Comparison of ENCODE assay signal across 8 mouse cellular contexts in genomic region chr2:136148999-136149398, GRCm38 (mm10).
DNase-seq lines count a peak whose midpoint lies in the region; ATAC-seq and TF ChIP-seq lines count a peak whose summit lies in the region.

No protein-coding gene starts in this region.

- no peaks in the 10 kb centered on the region for H3K36me3 ChIP-seq in CH12.LX (replicated peaks in 1 of 2; ENCODE audit: control insufficient read depth in 1 of 2, insufficient read depth in 1 of 2, low read length in 1 of 2)
- no peaks in the 10 kb centered on the region; the same call in 1 of the 2 replicates for H3K36me3 ChIP-seq in forebrain, embryonic 11.5 days (ENCODE audit: control insufficient read depth, insufficient read depth, low read length)
- no peaks in the 10 kb centered on the region for H3K36me3 ChIP-seq in liver, postnatal 0 days (replicated peaks; ENCODE audit: insufficient read depth, low read length)
- no peaks in the 10 kb centered on the region for H3K36me3 ChIP-seq in neural tube, embryonic 15.5 days
- H3K36me3 ChIP-seq in thymus, adult 2 months (ENCODE audit: control insufficient read depth, insufficient read depth, low read length) = no peaks in the 10 kb centered on the region

- no peak overlapping the region for H3K4me3 ChIP-seq in CH12.LX (replicated peaks in 1 of 3; ENCODE audit: low read depth in 2 of 3, low read length in 2 of 3, poor library complexity in 1 of 3)
- no peak overlapping the region for H3K4me3 ChIP-seq in forebrain, embryonic 11.5 days (ENCODE audit: low read depth, low read length)
- H3K4me3 ChIP-seq in liver, postnatal 0 days (ENCODE audit: low read depth, low read length) = no peak overlapping the region
- no peak overlapping the region for H3K4me3 ChIP-seq in neural tube, embryonic 15.5 days (replicated peaks)
- H3K4me3 ChIP-seq in thymus, adult 2 months (ENCODE audit: control insufficient read depth, insufficient read depth, low read length) = no peak overlapping the region

- peak; percentile 62 for TF ChIP-seq RAD21 in CH12.LX (IDR thresholded peaks at IDR 0.05; ENCODE audit: low read depth, low read length)

- no peak for TF ChIP-seq EP300 in CH12.LX (IDR thresholded peaks at IDR 0.05; ENCODE audit: low read length)
- TF ChIP-seq EP300 in liver, postnatal 0 days (IDR thresholded peaks at IDR 0.05; ENCODE audit: low read depth) = no peak

- intact Hi-C loops in heart, postnatal 10 days (cut with DNase I) = loop anchor here (1.0 to 10.0 kb wide), 5 partner anchors 300 to 1793 kb away; partner anchors contain the start of genes AL731706.2 and Snap25

- 7% methylated on average over 6 of the region's 6 CpGs for WGBS in forebrain, embryonic 11.5 days
- WGBS in liver, postnatal 0 days (ENCODE audit: insufficient replicate concordance) = 5% methylated on average over 6 of the region's 6 CpGs
- WGBS in neural tube, embryonic 15.5 days = 3% methylated on average over 6 of the region's 6 CpGs
- WGBS in thymus, adult 2 months = 9% methylated on average over 6 of the region's 6 CpGs

- H3K9ac ChIP-seq in CH12.LX (ENCODE audit: insufficient read depth, low read depth) = no peak overlapping the region
- H3K9ac ChIP-seq in forebrain, embryonic 11.5 days (ENCODE audit: low read length) = no peak overlapping the region
- no peak overlapping the region for H3K9ac ChIP-seq in liver, postnatal 0 days (replicated peaks)
- H3K9ac ChIP-seq in neural tube, embryonic 15.5 days (replicated peaks) = no peak overlapping the region

- no peak for TF ChIP-seq POLR2A in CH12.LX (IDR thresholded peaks at IDR 0.05; ENCODE audit: low read depth, low read length)
- TF ChIP-seq POLR2A in thymus, adult 2 months (IDR thresholded peaks at IDR 0.05; ENCODE audit: control insufficient read depth, extremely low read depth, insufficient read depth, low read length, poor library complexity) = no peak

- ATAC-seq in forebrain, embryonic 11.5 days (replicated peaks; ENCODE audit: low FRiP score) = peak; percentile 91
- ATAC-seq in liver, postnatal 0 days = peak; percentile 62
- peak; percentile 93 for ATAC-seq in neural tube, embryonic 15.5 days (ENCODE audit: low FRiP score)

- no peak overlapping the region for H3K4me2 ChIP-seq in CH12.LX (ENCODE audit: insufficient read depth, low read depth, poor library complexity, severe bottlenecking)
- H3K4me2 ChIP-seq in forebrain, embryonic 11.5 days (ENCODE audit: low read depth, low read length, severe bottlenecking) = 0 out of 2 replicates have a peak overlapping the region, but pooled peaks have one; percentile 15
- no peak overlapping the region for H3K4me2 ChIP-seq in liver, postnatal 0 days (ENCODE audit: low read depth, low read length)
- H3K4me2 ChIP-seq in neural tube, embryonic 15.5 days = peak overlapping the region; percentile 44

- H3K79me2 ChIP-seq in CH12.LX (replicated peaks; ENCODE audit: control insufficient read depth, extremely low read depth, insufficient read depth, poor library complexity, severe bottlenecking) = no peaks in the 10 kb centered on the region

- H3K4me1 ChIP-seq in CH12.LX (ENCODE audit: control insufficient read depth in 1 of 2, insufficient read depth in 2 of 2) = no peaks in the 10 kb centered on the region
- H3K4me1 ChIP-seq in forebrain, embryonic 11.5 days (replicated peaks; ENCODE audit: control insufficient read depth, insufficient read depth, low read length) = no peaks in the 10 kb centered on the region
- no peaks in the 10 kb centered on the region for H3K4me1 ChIP-seq in liver, postnatal 0 days (ENCODE audit: insufficient read depth)
- H3K4me1 ChIP-seq in neural tube, embryonic 15.5 days = peaks cover 5% of the 10 kb centered on the region; the same call in 1 of the 2 replicates
- H3K4me1 ChIP-seq in thymus, adult 2 months (replicated peaks; ENCODE audit: control insufficient read depth, insufficient read depth, low read length) = no peaks in the 10 kb centered on the region

- peaks cover 41% of the 10 kb centered on the region for H3K9me3 ChIP-seq in CH12.LX (replicated peaks; ENCODE audit: low read length)
- H3K9me3 ChIP-seq in forebrain, embryonic 11.5 days (ENCODE audit: control insufficient read depth, low read length) = no peaks in the 10 kb centered on the region
- H3K9me3 ChIP-seq in liver, postnatal 0 days (ENCODE audit: low read length) = no peaks in the 10 kb centered on the region
- H3K9me3 ChIP-seq in neural tube, embryonic 15.5 days (replicated peaks) = no peaks in the 10 kb centered on the region

- peak; percentile 34 for DNase-seq in CH12.LX (ENCODE audit: extremely low read depth)
- DNase-seq in brain, embryonic 18.5 days (ENCODE audit: low read depth, low spot score) = peak; percentile 77
- DNase-seq in forebrain, embryonic 11.5 days (ENCODE audit: low spot score) = peak; percentile 88
- peak; percentile 74 to 83 for DNase-seq in heart, postnatal 10 days
- peak; percentile 88 to 89 for DNase-seq in kidney, postnatal 4 days
- DNase-seq in liver, postnatal 0 days = peak; percentile 79
- peak; percentile 43 for DNase-seq in thymus, adult 2 months

- dilution Hi-C loops in CH12.LX (cut with MboI; ENCODE audit: extremely low pct_ligation_motif_present, extremely low pct_unique_long_range_greater_than_20kb, low sequenced_read_pairs) = no loop called here

- no peaks in the 10 kb centered on the region for H3K27me3 ChIP-seq in CH12.LX (replicated peaks)
- H3K27me3 ChIP-seq in forebrain, embryonic 11.5 days (ENCODE audit: control insufficient read depth, insufficient read depth, low read length) = no peaks in the 10 kb centered on the region
- no peaks in the 10 kb centered on the region for H3K27me3 ChIP-seq in liver, postnatal 0 days (ENCODE audit: insufficient read depth, low read length)
- H3K27me3 ChIP-seq in neural tube, embryonic 15.5 days (replicated peaks) = no peaks in the 10 kb centered on the region
- H3K27me3 ChIP-seq in thymus, adult 2 months (ENCODE audit: control insufficient read depth, insufficient read depth, low read length) = no peaks in the 10 kb centered on the region

- in situ Hi-C loops in CH12.LX (cut with MboI; ENCODE audit: low pct_ligation_motif_present, low pct_unique_long_range_greater_than_20kb, low sequenced_read_pairs) = no loop called here

- peak; percentile 74 to 80 for TF ChIP-seq CTCF in CH12.LX (conservative IDR thresholded peaks at IDR 0.05 in 1 of 2, IDR thresholded peaks at IDR 0.05 in 1 of 2; ENCODE audit: low read depth in 2 of 2, low read length in 2 of 2)
- TF ChIP-seq CTCF in liver, postnatal 0 days (IDR thresholded peaks at IDR 0.05; ENCODE audit: low read depth) = peak; percentile 93
- TF ChIP-seq CTCF in thymus, adult 2 months (IDR thresholded peaks at IDR 0.05; ENCODE audit: borderline replicate concordance, control insufficient read depth, extremely low read depth, insufficient read depth, low read length, poor library complexity) = no peak

- H3K27ac ChIP-seq in CH12.LX (ENCODE audit: insufficient read depth, low read depth) = no peak overlapping the region
- no peak overlapping the region for H3K27ac ChIP-seq in forebrain, embryonic 11.5 days (ENCODE audit: low read depth, low read length)
- no peak overlapping the region for H3K27ac ChIP-seq in liver, postnatal 0 days (ENCODE audit: low read depth)
- H3K27ac ChIP-seq in neural tube, embryonic 15.5 days (replicated peaks) = no peak overlapping the region
- H3K27ac ChIP-seq in thymus, adult 2 months (ENCODE audit: control insufficient read depth, insufficient read depth, low read length) = no peak overlapping the region

TF ChIP-seq in CH12.LX, 34 proteins besides CTCF, POLR2A, EP300 and RAD21:
- TF ChIP-seq SMC3 (IDR thresholded peaks at IDR 0.05; ENCODE audit: low read depth, low read length) (peak; percentile 51), GABPA (IDR thresholded peaks at IDR 0.05; ENCODE audit: insufficient replicate concordance, low read depth, low read length) (no peak)
TF ChIP-seq in CH12.LX: peak in this region for 1.

Comparison
In these comparisons a context has a peak if more than half of its experiments do, and no peak if none do; other contexts are left out.
1. DNase-seq: peak in every context shown above with its lines; median percentile 88 in kidney, postnatal 4 days; 88 in forebrain, embryonic 11.5 days; 79 in liver, postnatal 0 days; 78 in heart, postnatal 10 days; 77 in brain, embryonic 18.5 days; 43 in thymus, adult 2 months; 34 in CH12.LX.
2. H3K4me2 ChIP-seq: peak in forebrain, embryonic 11.5 days (single experiment) and neural tube, embryonic 15.5 days (single experiment); none in CH12.LX (single experiment) and liver, postnatal 0 days (single experiment).
3. Peak in every context shown above with its lines, with median percentiles within 50 percentile points of each other: ATAC-seq.